Mouse (Mus musculus) testis, adult 2 months (tissue): ENCODE measurements around the gene Znrf4.

Experiments
- CTCF ChIP-seq: fragments of 200-500 bp; IDR thresholded peaks from 2 replicates; pipeline ENCODE4 v1.5.1; 2012; ENCODE audit warnings: low read depth, mild to moderate bottlenecking, inconsistent platforms, low read length, moderate library complexity; ENCODE audit not compliant: control insufficient read depth, insufficient read depth, insufficient replicate concordance
- POLR2A ChIP-seq: fragments of 200-500 bp; IDR thresholded peaks from 2 replicates; pipeline ENCODE4 v1.6.1; 2012; ENCODE audit warnings: low read depth, mild to moderate bottlenecking, inconsistent platforms, low read length, moderate library complexity; ENCODE audit not compliant: control insufficient read depth

- TF ChIP-seq CTCF (no peak), POLR2A (no peak)
Measured at GRCm38 (mm10) chr17:56545945-56546344, 33.7 kb upstream of the Znrf4 start.
